Mouse (Mus musculus) erythroblast, embryonic 14.5 days (primary cell): ENCODE results near the gene Mrps33.

ENCODE experiments used
- GATA1 ChIP-seq: IDR thresholded peaks from 2 replicates; pipeline ENCODE4 v1.6.1; 2012; ENCODE audit warnings: low read length, inconsistent platforms, mixed read lengths
- TAL1 ChIP-seq: IDR thresholded peaks from 3 replicates; pipeline ENCODE4 v1.6.1; 2012; ENCODE audit warnings: low read length, inconsistent platforms, mixed read lengths

GRCm38 (mm10) chr6:39821241-39821640 lies 10.5 kb upstream of the Mrps33 start:
- TF ChIP-seq GATA1 (no peak), TAL1 (no peak)
